Mouse (Mus musculus) bone marrow macrophage, adult 2 months (primary cell): ENCODE measurements at regions not wholly inside any gene's neighbourhood (a gene's known extent, or its start where the extent isn't known, plus 50 kb on each side); places are given as distances from the start of the nearest gene placed in this dataset.

Source experiments
- H3K27ac ChIP-seq: 2 replicates; pipeline ENCODE4 v1.5.1; 2012; ENCODE audit warnings: low read depth, low read length; ENCODE audit not compliant: insufficient read depth
- H3K4me1 ChIP-seq: 2 replicates; pipeline ENCODE4 v1.6.1; 2012; ENCODE audit warnings: low read length; ENCODE audit not compliant: control insufficient read depth, insufficient read depth
- H3K4me3 ChIP-seq: 2 replicates; pipeline ENCODE4 v1.5.1; 2012; ENCODE audit warnings: mild to moderate bottlenecking, low read length, moderate library complexity; ENCODE audit not compliant: insufficient read depth
- CTCF ChIP-seq: IDR thresholded peaks from 2 replicates; pipeline ENCODE4 v1.5.1; 2012; ENCODE audit warnings: low read depth, mild to moderate bottlenecking, low read length, moderate library complexity
- POLR2A ChIP-seq: IDR thresholded peaks from 2 replicates; pipeline ENCODE4 v1.6.1; 2012; ENCODE audit warnings: mild to moderate bottlenecking, low read depth, low read length, borderline replicate concordance

DNA sequence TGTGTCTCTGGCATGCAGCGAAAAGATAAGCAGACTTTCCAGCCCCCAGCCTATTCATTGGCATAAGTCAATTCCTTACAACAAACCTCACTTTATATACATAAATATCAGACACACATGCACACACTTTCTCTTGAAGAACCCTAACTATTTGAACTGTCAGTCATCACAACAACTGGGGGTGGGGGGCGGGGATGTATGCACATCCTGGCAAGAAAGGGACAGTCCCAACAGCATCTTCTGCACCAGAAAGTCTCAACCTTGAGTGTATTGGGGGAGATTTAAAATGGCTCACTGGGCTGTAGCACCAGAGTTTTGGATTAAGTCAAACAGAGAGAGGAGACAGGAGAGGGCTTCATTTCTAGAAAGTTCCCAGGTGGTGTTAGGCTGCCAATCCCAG lies 50.4 kb upstream of the Rps6ka3 start:
- TF ChIP-seq CTCF (no peak), POLR2A (no peak)
- Histone ChIP-seq H3K27ac (no peak overlapping the region), H3K4me1 (peaks cover 10% of the 10 kb centered on the region), H3K4me3 (no peak overlapping the region)
